Mouse (Mus musculus): ENCODE measurements around the gene Fastkd2. TPM values are rescaled to one million over a fixed set of nuclear protein-coding genes. Genes with fewer than 3 reads are reported as not detected.

Gene Fastkd2
- total and polyA plus RNA-seq, 2 experiments from 2014 or later, result 16.0 to 26.3 TPM

- DNase-seq, result no peak
- Histone ChIP-seq H3K9me3 (ENCODE audit: low read length) (no peaks in the 10 kb centered on the region), H3K4me3 (ENCODE audit: low read depth, low read length) (no peak overlapping the region), H3K27me3 (ENCODE audit: insufficient read depth, low read length) (no peaks in the 10 kb centered on the region), H3K4me2 (ENCODE audit: low read depth) (no peak overlapping the region), H3K27ac (ENCODE audit: low read depth, low read length) (no peak overlapping the region), H3K36me3 (ENCODE audit: insufficient read depth) (peaks cover 15% of the 10 kb centered on the region), H3K4me1 (ENCODE audit: insufficient read depth) (no peaks in the 10 kb centered on the region), H3K9ac (no peak overlapping the region)
- TF ChIP-seq CTCF (IDR thresholded peaks at IDR 0.05; ENCODE audit: low read depth), result no peak
- no peak for ATAC-seq
- 65% methylated on average over 2 of the region's 2 CpGs for WGBS
These were observed 25.6 kb downstream of the Fastkd2 start for GRCm38 (mm10) chr1:63756005-63756404.

DNA sequence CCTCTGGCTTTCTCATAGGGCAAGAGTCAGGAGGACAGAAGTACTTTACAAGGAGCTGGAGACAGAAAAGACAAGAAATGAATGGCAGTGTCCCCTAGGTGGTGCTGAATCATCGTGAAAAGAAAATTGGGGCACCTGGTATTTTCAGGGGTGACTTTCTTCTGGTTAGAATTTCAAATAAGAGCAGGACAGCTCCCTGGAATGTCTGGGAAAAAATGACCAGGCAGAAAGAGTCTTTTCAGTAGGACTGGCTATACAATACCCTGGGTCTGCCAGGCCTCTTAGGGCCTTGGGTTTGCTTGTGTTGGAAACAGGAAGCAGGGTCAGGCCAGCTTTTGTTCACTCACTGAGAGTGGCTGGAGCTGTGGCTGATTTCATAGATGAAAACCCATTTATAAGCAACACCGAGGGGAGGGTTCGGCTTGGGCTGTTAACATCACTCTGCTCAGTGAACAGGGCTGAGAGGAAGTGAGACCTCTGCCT, 32.8 kb downstream of the Fastkd2 start:
- peaks cover 22% of the 10 kb centered on the region for H3K4me1 ChIP-seq (ENCODE audit: insufficient read depth)
- H3K36me3 ChIP-seq (ENCODE audit: insufficient read depth), result no peaks in the 10 kb centered on the region
- no peaks in the 10 kb centered on the region for H3K27me3 ChIP-seq (ENCODE audit: insufficient read depth, low read length)
- H3K9ac ChIP-seq, result no peak overlapping the region
- peak; percentile 80 for TF ChIP-seq CTCF (IDR thresholded peaks at IDR 0.05; ENCODE audit: low read depth)
- no peaks in the 10 kb centered on the region for H3K9me3 ChIP-seq (ENCODE audit: low read length)
- WGBS, result 4% methylated on average over 3 of the region's 3 CpGs
- peak; percentile 87 for DNase-seq
- H3K4me3 ChIP-seq (ENCODE audit: low read depth, low read length), result no peak overlapping the region
- no peak overlapping the region for H3K4me2 ChIP-seq (ENCODE audit: low read depth)
- ATAC-seq, result peak; percentile 79
- peak overlapping the region; percentile 73 for H3K27ac ChIP-seq (ENCODE audit: low read depth, low read length)

DNA sequence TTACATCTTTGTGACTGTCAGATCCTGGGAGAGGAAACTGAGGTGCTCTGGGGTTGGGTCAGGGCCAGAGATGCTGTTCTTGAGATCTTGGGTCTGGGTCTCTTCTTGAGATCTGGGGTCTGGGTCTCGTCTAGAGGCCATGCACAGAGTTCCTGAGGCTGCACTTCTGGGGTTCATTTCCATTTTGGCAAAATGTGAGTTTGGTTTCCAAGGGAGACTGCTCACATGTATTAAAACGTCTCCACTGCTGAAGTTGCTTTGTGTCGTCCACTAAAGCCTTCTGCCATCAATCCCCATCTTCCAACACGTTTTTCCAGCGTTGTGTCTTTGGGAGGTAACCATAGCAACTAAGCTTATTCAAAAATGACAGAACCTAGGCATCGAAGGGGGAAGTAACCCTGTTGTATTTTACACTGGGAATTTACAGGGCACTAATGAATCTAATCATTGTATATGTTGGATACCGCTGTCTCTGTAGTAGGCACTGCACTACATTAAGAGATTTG, 33.5 kb downstream of the Fastkd2 start:
- Histone ChIP-seq H3K4me2 (ENCODE audit: low read depth) (peak overlapping the region; percentile 19), H3K9me3 (ENCODE audit: low read length) (no peaks in the 10 kb centered on the region), H3K27me3 (ENCODE audit: insufficient read depth, low read length) (no peaks in the 10 kb centered on the region), H3K9ac (no peak overlapping the region), H3K4me1 (ENCODE audit: insufficient read depth) (peaks cover 22% of the 10 kb centered on the region), H3K36me3 (ENCODE audit: insufficient read depth) (no peaks in the 10 kb centered on the region), H3K27ac (ENCODE audit: low read depth, low read length) (peak overlapping the region; percentile 73), H3K4me3 (ENCODE audit: low read depth, low read length) (no peak overlapping the region)
- WGBS, result 8% methylated on average over 7 of the region's 7 CpGs
- TF ChIP-seq CTCF (IDR thresholded peaks at IDR 0.05; ENCODE audit: low read depth), result no peak
- DNase-seq (peak; percentile 72), ATAC-seq (peak; percentile 72)

DNA sequence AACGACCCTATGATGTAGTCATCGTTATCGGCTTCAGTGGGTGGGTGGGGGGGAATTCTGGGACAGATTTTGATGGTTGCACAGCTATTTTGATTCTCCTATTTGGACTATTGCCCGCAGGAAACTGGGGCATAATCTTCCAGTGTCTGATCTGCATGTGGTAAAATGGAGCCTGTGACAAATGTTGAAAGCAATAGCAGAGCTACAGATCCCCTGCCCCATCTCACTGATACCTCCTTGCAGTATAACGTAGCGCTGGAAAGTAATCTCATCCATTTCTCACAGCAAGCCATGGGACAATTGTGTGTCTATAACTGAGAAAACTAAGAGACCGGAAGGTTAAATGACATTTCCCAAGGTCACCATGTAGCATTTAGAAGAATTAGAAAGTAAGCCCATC, 34.0 kb downstream of the Fastkd2 start:
- no peak overlapping the region for H3K4me3 ChIP-seq (ENCODE audit: low read depth, low read length)
- no peak overlapping the region for H3K9ac ChIP-seq
- no peaks in the 10 kb centered on the region for H3K36me3 ChIP-seq (ENCODE audit: insufficient read depth)
- WGBS, result 26% methylated on average over 7 of the region's 7 CpGs
- H3K27me3 ChIP-seq (ENCODE audit: insufficient read depth, low read length), result no peaks in the 10 kb centered on the region
- DNase-seq (no peak), ATAC-seq (0 out of 2 replicates have a peak, but pooled peaks have one; percentile 24)
- peaks cover 26% of the 10 kb centered on the region for H3K4me1 ChIP-seq (ENCODE audit: insufficient read depth)
- H3K4me2 ChIP-seq (ENCODE audit: low read depth), result peak overlapping the region; percentile 19; the same call in 1 of the 2 replicates
- TF ChIP-seq CTCF (IDR thresholded peaks at IDR 0.05; ENCODE audit: low read depth), result no peak
- peak overlapping the region; percentile 73 for H3K27ac ChIP-seq (ENCODE audit: low read depth, low read length)
- H3K9me3 ChIP-seq (ENCODE audit: low read length), result no peaks in the 10 kb centered on the region

- ATAC-seq, result no peak
- no peak for TF ChIP-seq CTCF (IDR thresholded peaks at IDR 0.05; ENCODE audit: low read depth)
- 57% methylated on average over 8 of the region's 8 CpGs for WGBS
These were observed 37.7 kb downstream of the Fastkd2 start for GRCm38 (mm10) chr1:63768112-63768511.

DNA sequence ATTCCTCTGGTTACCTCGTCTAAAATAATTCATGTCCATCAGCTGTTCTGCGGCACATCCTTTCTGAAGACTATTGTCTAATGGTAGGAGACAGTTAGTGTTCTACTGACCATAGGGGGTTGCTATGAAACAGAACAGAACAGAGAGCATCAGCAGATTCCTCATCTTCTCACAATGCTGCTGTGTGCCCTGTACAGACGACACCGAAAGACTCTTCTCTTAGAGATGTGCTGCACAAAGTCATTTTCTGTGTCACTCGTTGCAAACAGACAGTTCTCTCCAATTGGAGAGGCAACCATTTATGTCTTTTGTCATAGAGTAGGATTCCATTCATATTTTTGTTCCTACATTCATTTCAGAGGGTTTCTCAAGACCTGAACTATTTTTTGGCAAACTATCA, 38.8 kb downstream of the Fastkd2 start, which contains the start of gene 4933402D24Rik:
TSS of gene 4933402D24Rik (minus strand) at position 101 of the 400 bp plus-strand sequence.
- no peak within 1 kb of the TSS for H3K9ac ChIP-seq
- no peak for DNase-seq
- H3K27ac ChIP-seq (ENCODE audit: low read depth, low read length), result peak within 1 kb of the TSS; percentile 76
- TF ChIP-seq CTCF (IDR thresholded peaks at IDR 0.05; ENCODE audit: low read depth), result no peak
- no peaks in the 10 kb centered on the region for H3K9me3 ChIP-seq (ENCODE audit: low read length)
- H3K4me2 ChIP-seq (ENCODE audit: low read depth), result no peak within 1 kb of the TSS
- WGBS, result 59% methylated on average over 5 of the region's 5 CpGs
- H3K4me1 ChIP-seq (ENCODE audit: insufficient read depth), result peaks cover 32% of the 10 kb centered on the region
- no peaks in the 10 kb centered on the region for H3K36me3 ChIP-seq (ENCODE audit: insufficient read depth)
- H3K4me3 ChIP-seq (ENCODE audit: low read depth, low read length), result no peak within 1 kb of the TSS
- ATAC-seq, result no peak
- no peaks in the 10 kb centered on the region for H3K27me3 ChIP-seq (ENCODE audit: insufficient read depth, low read length)

More at GRCm38 (mm10) chr1:63768112-63768511, 37.7 kb downstream of the Fastkd2 start:
- Histone ChIP-seq H3K9me3 (ENCODE audit: low read length) (no peaks in the 10 kb centered on the region), H3K4me3 (ENCODE audit: low read depth, low read length) (no peak overlapping the region), H3K4me1 (ENCODE audit: insufficient read depth) (peaks cover 38% of the 10 kb centered on the region), H3K27me3 (ENCODE audit: insufficient read depth, low read length) (no peaks in the 10 kb centered on the region), H3K4me2 (ENCODE audit: low read depth) (no peak overlapping the region), H3K36me3 (ENCODE audit: insufficient read depth) (no peaks in the 10 kb centered on the region), H3K27ac (ENCODE audit: low read depth, low read length) (no peak overlapping the region), H3K9ac (no peak overlapping the region)
- DNase-seq, result no peak

DNA sequence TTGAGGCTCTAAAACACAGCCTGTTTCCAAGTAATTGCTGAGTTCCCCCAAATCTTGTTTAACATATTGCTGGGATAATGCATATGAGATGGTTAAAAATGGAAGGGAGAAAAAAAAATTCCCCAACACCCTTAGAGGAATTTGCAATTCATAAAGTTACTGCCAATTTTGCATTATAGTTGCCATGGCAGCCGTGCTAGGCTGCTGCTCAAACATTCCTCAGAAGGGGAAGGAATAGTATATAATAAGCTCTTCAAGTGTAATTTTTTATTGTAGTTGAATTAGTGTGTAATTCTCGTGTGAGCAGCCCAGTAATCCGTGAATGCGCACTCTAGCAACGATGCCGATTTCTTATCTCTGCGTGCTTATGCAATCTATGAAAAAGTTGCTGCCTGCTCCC, 39.9 kb downstream of the Fastkd2 start:
- Histone ChIP-seq H3K36me3 (ENCODE audit: insufficient read depth) (no peaks in the 10 kb centered on the region), H3K27me3 (ENCODE audit: insufficient read depth, low read length) (no peaks in the 10 kb centered on the region), H3K4me2 (ENCODE audit: low read depth) (peak overlapping the region; percentile 6; the same call in 1 of the 2 replicates), H3K9ac (no peak overlapping the region), H3K9me3 (ENCODE audit: low read length) (no peaks in the 10 kb centered on the region), H3K4me3 (ENCODE audit: low read depth, low read length) (no peak overlapping the region), H3K4me1 (ENCODE audit: insufficient read depth) (peaks cover 27% of the 10 kb centered on the region), H3K27ac (ENCODE audit: low read depth, low read length) (peak overlapping the region; percentile 76)
- peak; percentile 89 for DNase-seq
- 20% methylated on average over 7 of the region's 7 CpGs for WGBS
- ATAC-seq, result peak; percentile 95
- TF ChIP-seq CTCF (IDR thresholded peaks at IDR 0.05; ENCODE audit: low read depth), result no peak
